In genomic region chr5:101658188-101658983, GRCm38 (mm10) we compare ENCODE assay signal across 12 mouse cellular contexts. TPM values are rescaled to one million over a fixed set of nuclear protein-coding genes. Genes with fewer than 3 reads are reported as not detected.
A peak's percentile ranks its signal among the peaks of the same experiment; 100 is the strongest.
DNase-seq lines count a peak whose midpoint lies in the region; ATAC-seq and TF ChIP-seq lines count a peak whose summit lies in the region.
"Had no signal": no experiment of that assay in that cellular context is flagged by ENCODE, and none has a peak within 500 bp of the region (broad histone marks: within the 10 kb centered on the region; RNA-seq: fewer than 3 reads in every experiment).

No protein-coding gene starts in this region.

- no peak for TF ChIP-seq POLR2A in brain, embryonic 14.5 days (IDR thresholded peaks at IDR 0.05; ENCODE audit: borderline replicate concordance, extremely low read depth, insufficient read depth, insufficient read length, poor library complexity, severe bottlenecking)

- peaks cover 24% of the 10 kb centered on the region for H3K4me1 ChIP-seq in kidney, embryonic 15.5 days
- no peaks in the 10 kb centered on the region; the same call in 1 of the 2 replicates for H3K4me1 ChIP-seq in hindbrain, embryonic 14.5 days (replicated peaks; ENCODE audit: control insufficient read depth, insufficient read depth, low read length)
- peaks cover 9% of the 10 kb centered on the region for H3K4me1 ChIP-seq in neural tube, embryonic 15.5 days

- WGBS in kidney, embryonic 15.5 days: 2% methylated on average over 21 of the region's 21 CpGs
- WGBS in hindbrain, embryonic 14.5 days: 5% methylated on average over 21 of the region's 21 CpGs
- WGBS in neural tube, embryonic 15.5 days: 3% methylated on average over 21 of the region's 21 CpGs

- H3K4me2 ChIP-seq in kidney, embryonic 15.5 days: no peak overlapping the region
- peak overlapping the region; percentile 32 for H3K4me2 ChIP-seq in hindbrain, embryonic 14.5 days (replicated peaks)
- H3K4me2 ChIP-seq in neural tube, embryonic 15.5 days: peak overlapping the region; percentile 34

- no peak overlapping the region for H3K9ac ChIP-seq in kidney, embryonic 15.5 days
- H3K9ac ChIP-seq in hindbrain, embryonic 14.5 days: peak overlapping the region; percentile 44
- H3K9ac ChIP-seq in neural tube, embryonic 15.5 days (replicated peaks): no peak overlapping the region
- H3K9ac ChIP-seq: embryonic facial prominence, embryonic 13.5 days; limb, embryonic 12.5 days had no signal

- peaks cover 98% of the 10 kb centered on the region for H3K27me3 ChIP-seq in kidney, embryonic 15.5 days
- H3K27me3 ChIP-seq in hindbrain, embryonic 14.5 days (ENCODE audit: control insufficient read depth, insufficient read depth, low read length): peaks cover 94% of the 10 kb centered on the region
- H3K27me3 ChIP-seq in neural tube, embryonic 15.5 days (replicated peaks): peaks cover 80% of the 10 kb centered on the region

- no peak for DNase-seq in kidney, adult 8-10 months
- peak; percentile 52 for DNase-seq in brain, embryonic 14.5 days (ENCODE audit: low read depth)
- DNase-seq in hindbrain, embryonic 14.5 days (ENCODE audit: low spot score): peak; percentile 49
- DNase-seq in ovary, adult 18-20 months (ENCODE audit: low spot score): no peak
- DNase-seq in thymus, postnatal 36 days: no peak
- no peak for DNase-seq in spleen, postnatal 10 days (ENCODE audit: low spot score in 2 of 2)
- DNase-seq: lung, postnatal 14 days had no signal

- no peaks in the 10 kb centered on the region for H3K9me3 ChIP-seq in kidney, embryonic 15.5 days (replicated peaks)
- H3K9me3 ChIP-seq in hindbrain, embryonic 14.5 days (ENCODE audit: control insufficient read depth, low read length): no peaks in the 10 kb centered on the region
- no peaks in the 10 kb centered on the region for H3K9me3 ChIP-seq in neural tube, embryonic 15.5 days (replicated peaks)
- H3K9me3 ChIP-seq: embryonic facial prominence, embryonic 13.5 days; limb, embryonic 12.5 days had no signal

- H3K36me3 ChIP-seq in kidney, embryonic 15.5 days: no peaks in the 10 kb centered on the region
- H3K36me3 ChIP-seq in hindbrain, embryonic 14.5 days (replicated peaks; ENCODE audit: control insufficient read depth, insufficient read depth): no peaks in the 10 kb centered on the region
- no peaks in the 10 kb centered on the region for H3K36me3 ChIP-seq in neural tube, embryonic 15.5 days
- H3K36me3 ChIP-seq: embryonic facial prominence, embryonic 13.5 days; limb, embryonic 12.5 days had no signal

- H3K27ac ChIP-seq in kidney, embryonic 15.5 days: no peak overlapping the region
- peak overlapping the region; percentile 29; the same call in 1 of the 2 replicates for H3K27ac ChIP-seq in hindbrain, embryonic 14.5 days
- no peak overlapping the region for H3K27ac ChIP-seq in neural tube, embryonic 15.5 days (replicated peaks)
- H3K27ac ChIP-seq: embryonic facial prominence, embryonic 13.5 days; limb, embryonic 12.5 days had no signal

- ATAC-seq in kidney, embryonic 15.5 days (replicated peaks; ENCODE audit: low FRiP score): no peak
- no peak for ATAC-seq in hindbrain, embryonic 14.5 days (ENCODE audit: low FRiP score)
- ATAC-seq in neural tube, embryonic 15.5 days (ENCODE audit: low FRiP score): no peak

- TF ChIP-seq CTCF in brain, embryonic 14.5 days (IDR thresholded peaks at IDR 0.05; ENCODE audit: borderline replicate concordance, extremely low read depth, insufficient read depth, insufficient read length): no peak

- H3K4me3 ChIP-seq in kidney, embryonic 15.5 days (replicated peaks): 0 out of 2 replicates have a peak overlapping the region, but pooled peaks have one; percentile 22
- H3K4me3 ChIP-seq in hindbrain, embryonic 14.5 days (replicated peaks; ENCODE audit: low read length): peak overlapping the region; percentile 18
- H3K4me3 ChIP-seq in neural tube, embryonic 15.5 days (replicated peaks): no peak overlapping the region; the same call in 1 of the 2 replicates

RNA-seq across cellular contexts. Expression of gene Nkx6-1, which starts 6.4 kb away (rescaled TPM):
- polyA plus RNA-seq in kidney, embryonic 15.5 days (2015; fragmentation: Nextera tagmentation; extraction: Ambion mirVana): 0.55 and 0.90 TPM in 2 replicates
- 3.3 and 9.3 TPM in 2 replicates for polyA plus RNA-seq in brain, embryonic 14.5 days (2012; rRNA removed)
- 8.0 and 8.9 TPM in 2 replicates for polyA plus RNA-seq in hindbrain, embryonic 14.5 days (2014; fragmentation: Nextera tagmentation; extraction: Ambion mirVana)
- polyA plus RNA-seq in neural tube, embryonic 15.5 days (2015; fragmentation: Nextera tagmentation; extraction: Ambion mirVana): 5.3 and 6.7 TPM in 2 replicates
- polyA plus RNA-seq: heart, postnatal 0 days; limb, embryonic 12.5 days had no signal

Comparison
In these comparisons a context has a peak if more than half of its experiments do, and no peak if none do; other contexts are left out.
1. DNase-seq: peak in brain, embryonic 14.5 days (single experiment) and hindbrain, embryonic 14.5 days (single experiment); none in kidney, adult 8-10 months (0 of 2), ovary, adult 18-20 months (single experiment), thymus, postnatal 36 days (0 of 2) and spleen, postnatal 10 days (0 of 2).